Mouse (Mus musculus): ENCODE data around the gene Slc36a2. TPM values are rescaled to one million over a fixed set of nuclear protein-coding genes. Genes with fewer than 3 reads are reported as not detected.

The Slc36a2 gene
- polyA plus RNA-seq, 1 experiment from 2014 or later: 5.5 TPM

Other genes with a start within 250 kb of the Slc36a2 start
- 11.4 and 12.1 TPM in 2 replicates for gene Tnip1, start 222.2 kb downstream of the Slc36a2 start, polyA plus RNA-seq (2014; fragmentation: Nextera tagmentation; extraction: Ambion mirVana)
- gene Anxa6, start 151.6 kb downstream of the Slc36a2 start, polyA plus RNA-seq (2014; fragmentation: Nextera tagmentation; extraction: Ambion mirVana): 78.5 and 86.6 TPM in 2 replicates
- 1.2 and 1.4 TPM in 2 replicates for gene Ccdc69, start 106.9 kb downstream of the Slc36a2 start, polyA plus RNA-seq (2014; fragmentation: Nextera tagmentation; extraction: Ambion mirVana)
- 13.9 and 15.9 TPM in 2 replicates for gene Gm2a, start 87.0 kb downstream of the Slc36a2 start, polyA plus RNA-seq (2014; fragmentation: Nextera tagmentation; extraction: Ambion mirVana)
- gene Slc36a3, start 33.4 kb downstream of the Slc36a2 start, polyA plus RNA-seq (2014; fragmentation: Nextera tagmentation; extraction: Ambion mirVana): not detected in 2 replicates
- 2.0 and 2.9 TPM in 2 replicates for gene Slc36a1, start 19.3 kb upstream of the Slc36a2 start, polyA plus RNA-seq (2014; fragmentation: Nextera tagmentation; extraction: Ambion mirVana)
- not detected in 2 replicates for gene Fat2, start 151.5 kb upstream of the Slc36a2 start, polyA plus RNA-seq (2014; fragmentation: Nextera tagmentation; extraction: Ambion mirVana)
- gene Sparc, start 238.1 kb upstream of the Slc36a2 start, polyA plus RNA-seq (2014; fragmentation: Nextera tagmentation; extraction: Ambion mirVana): 300 and 334 TPM in 2 replicates

Measured in liver, embryonic 11.5 days (tissue).